Mouse (Mus musculus) kidney, embryonic 14.5 days (tissue): ENCODE data around the gene Neu3. TPM values are rescaled to one million over a fixed set of nuclear protein-coding genes. Genes with fewer than 3 reads are reported as not detected.

ENCODE experiments used
- ATAC-seq: fragments of 200-750 bp; cut with Nextera tagmentation; 2 replicates; pipeline ENCODE4 v1.8.0; 2017; ENCODE audit warnings: moderate number of reproducible peaks, mild to moderate bottlenecking, moderate TSS enrichment, moderate library complexity; ENCODE audit not compliant: low FRiP score, low TSS enrichment
- H3K27ac ChIP-seq: fragments of 300-500 bp; sonication (generic); 2 replicates; pipeline ENCODE4 v1.5.1; 2014; ENCODE audit warnings: low read depth, mild to moderate bottlenecking, low read length, moderate library complexity, mixed read lengths
- H3K27me3 ChIP-seq: fragments of 300-500 bp; sonication (generic); 2 replicates; pipeline ENCODE4 v1.6.1; 2014; ENCODE audit warnings: mild to moderate bottlenecking, low read length; ENCODE audit not compliant: control insufficient read depth, insufficient read depth
- H3K36me3 ChIP-seq: fragments of 300-500 bp; sonication (generic); 2 replicates; pipeline ENCODE4 v1.6.1; 2014; ENCODE audit warnings: low read length, mixed read lengths; ENCODE audit not compliant: control insufficient read depth, insufficient read depth
- H3K4me1 ChIP-seq: fragments of 300-500 bp; sonication (generic); 2 replicates; pipeline ENCODE4 v1.6.1; 2014; ENCODE audit warnings: low read length, mixed read lengths; ENCODE audit not compliant: control insufficient read depth, insufficient read depth
- H3K4me2 ChIP-seq: fragments of 300-500 bp; sonication (generic); replicated peaks from 2 replicates; pipeline ENCODE4 v1.6.1; 2014; ENCODE audit warnings: low read depth, mild to moderate bottlenecking, low read length
- H3K4me3 ChIP-seq: fragments of 300-500 bp; sonication (generic); 2 replicates; pipeline ENCODE4 v1.5.1; 2014; ENCODE audit warnings: mild to moderate bottlenecking, low read length
- H3K9ac ChIP-seq: fragments of 300-500 bp; sonication (generic); 2 replicates; pipeline ENCODE4 v1.6.1; 2014; ENCODE audit warnings: low read depth, mild to moderate bottlenecking, low read length, moderate library complexity
- H3K9me3 ChIP-seq: fragments of 300-500 bp; sonication (generic); 2 replicates; pipeline ENCODE4 v1.6.1; 2016; ENCODE audit warnings: low read length; ENCODE audit not compliant: control insufficient read depth
- WGBS: fragments of 180-500 bp; shearing (Covaris S2); extraction: QIAGEN DNeasy Blood & Tissue Kit; methylation state at CpG from one replicate; pipeline ENCODE4 v1.1.7; 2014; 5-methylcytosine and 5-hydroxymethylcytosine counted together
- polyA plus RNA-seq: library from polyadenylated mRNA; unstranded; fragments of >200 nt; fragmentation: Nextera tagmentation; extraction: Ambion mirVana; gene quantifications from 2 replicates; pipeline ENCODE4 v1.2.1, GENCODE M21; 2014

The Neu3 gene
- 2.2 and 4.1 TPM in 2 replicates for polyA plus RNA-seq

- no peaks in the 10 kb centered on the region for H3K36me3 ChIP-seq
- H3K9me3 ChIP-seq, result no peaks in the 10 kb centered on the region
- peak within 1 kb of the TSS; percentile 78; the same call in 1 of the 2 replicates for H3K27ac ChIP-seq
- peak within 1 kb of the TSS; percentile 59; the same call in 1 of the 2 replicates for H3K9ac ChIP-seq
- peak within 1 kb of the TSS; percentile 49 for H3K4me2 ChIP-seq
- WGBS, result under 1% methylated on average over 26 of the region's 26 CpGs
- H3K4me1 ChIP-seq, result peaks cover 4% of the 10 kb centered on the region; the same call in 1 of the 2 replicates
- no peaks in the 10 kb centered on the region for H3K27me3 ChIP-seq
- peak; percentile 99 for ATAC-seq
- peak within 1 kb of the TSS; percentile 55 for H3K4me3 ChIP-seq
Measured at GRCm38 (mm10) chr7:99828083-99828570, at the start of gene Neu3. Gene Neu3 (minus strand): TSS chr7:99828417.

GRCm38 (mm10) chr7:99876345-99876744 lies 48.1 kb upstream of the Neu3 start:
- Histone ChIP-seq H3K9me3 (no peaks in the 10 kb centered on the region), H3K4me1 (no peaks in the 10 kb centered on the region), H3K27me3 (no peaks in the 10 kb centered on the region), H3K4me3 (no peak overlapping the region), H3K27ac (no peak overlapping the region), H3K9ac (no peak overlapping the region), H3K4me2 (no peak overlapping the region), H3K36me3 (no peaks in the 10 kb centered on the region)
- no peak for ATAC-seq
- 3% methylated on average over 3 of the region's 3 CpGs for WGBS

GRCm38 (mm10) chr7:99875891-99876290 lies 47.7 kb upstream of the Neu3 start:
- ATAC-seq, result no peak
- 50% methylated on average over 5 of the region's 5 CpGs for WGBS

DNA sequence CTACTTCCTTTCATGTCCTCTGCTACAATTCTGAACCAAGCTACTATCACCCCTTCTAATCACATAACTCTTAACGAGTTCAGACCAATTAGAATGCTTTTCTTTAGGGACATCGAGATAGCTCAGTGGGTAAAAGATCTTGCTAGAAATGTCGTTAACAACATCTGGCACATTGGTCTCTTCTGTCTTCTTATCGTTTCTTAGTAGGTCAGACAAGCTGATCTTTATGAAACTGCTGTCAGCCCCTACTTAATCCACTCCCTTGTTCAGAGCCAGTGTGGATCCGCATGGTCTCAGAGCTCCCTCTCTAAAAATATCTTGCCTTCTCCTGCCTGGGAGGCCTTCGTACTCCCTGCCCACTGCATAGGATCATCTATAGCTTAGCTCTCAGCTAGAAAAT lies 45.7 kb upstream of the Neu3 start:
- Histone ChIP-seq H3K27me3 (no peaks in the 10 kb centered on the region), H3K27ac (no peak overlapping the region), H3K36me3 (no peaks in the 10 kb centered on the region), H3K4me2 (no peak overlapping the region), H3K9ac (no peak overlapping the region), H3K4me1 (no peaks in the 10 kb centered on the region), H3K9me3 (no peaks in the 10 kb centered on the region), H3K4me3 (no peak overlapping the region)
- 71% methylated on average over 6 of the region's 6 CpGs for WGBS
- ATAC-seq, result no peak

More at GRCm38 (mm10) chr7:99875891-99876290, 47.7 kb upstream of the Neu3 start:
- H3K27me3 ChIP-seq, result no peaks in the 10 kb centered on the region
- H3K36me3 ChIP-seq, result no peaks in the 10 kb centered on the region
- no peak overlapping the region for H3K4me3 ChIP-seq
- no peak overlapping the region for H3K9ac ChIP-seq
- no peak overlapping the region for H3K27ac ChIP-seq
- no peak overlapping the region for H3K4me2 ChIP-seq
- H3K9me3 ChIP-seq, result no peaks in the 10 kb centered on the region
- no peaks in the 10 kb centered on the region for H3K4me1 ChIP-seq

GRCm38 (mm10) chr7:99869296-99869695 lies 41.1 kb upstream of the Neu3 start:
- H3K27ac ChIP-seq, result no peak overlapping the region
- H3K4me1 ChIP-seq, result no peaks in the 10 kb centered on the region
- H3K36me3 ChIP-seq, result no peaks in the 10 kb centered on the region
- no peaks in the 10 kb centered on the region for H3K27me3 ChIP-seq
- no peak overlapping the region for H3K4me2 ChIP-seq
- H3K4me3 ChIP-seq, result no peak overlapping the region
- no peaks in the 10 kb centered on the region for H3K9me3 ChIP-seq
- WGBS, result 71% methylated on average over 4 of the region's 4 CpGs
- no peak overlapping the region for H3K9ac ChIP-seq
- ATAC-seq, result no peak

- 53% methylated on average over 3 of the region's 3 CpGs for WGBS
- no peak overlapping the region for H3K4me2 ChIP-seq
- H3K4me1 ChIP-seq, result no peaks in the 10 kb centered on the region
- no peaks in the 10 kb centered on the region for H3K36me3 ChIP-seq
- ATAC-seq, result no peak
- no peak overlapping the region for H3K4me3 ChIP-seq
- no peak overlapping the region for H3K27ac ChIP-seq
- no peaks in the 10 kb centered on the region for H3K27me3 ChIP-seq
- H3K9me3 ChIP-seq, result no peaks in the 10 kb centered on the region
- no peak overlapping the region for H3K9ac ChIP-seq
Measured at GRCm38 (mm10) chr7:99865219-99865618, 37.0 kb upstream of the Neu3 start.

GRCm38 (mm10) chr7:99864241-99865028 lies 36.2 kb upstream of the Neu3 start:
- H3K9me3 ChIP-seq, result no peaks in the 10 kb centered on the region
- H3K4me2 ChIP-seq, result no peak overlapping the region
- H3K36me3 ChIP-seq, result no peaks in the 10 kb centered on the region
- ATAC-seq, result no peak
- no peak overlapping the region for H3K9ac ChIP-seq
- no peaks in the 10 kb centered on the region for H3K4me1 ChIP-seq
- H3K27ac ChIP-seq, result no peak overlapping the region
- no peak overlapping the region for H3K4me3 ChIP-seq
- WGBS, result 79% methylated on average over 11 of the region's 11 CpGs
- no peaks in the 10 kb centered on the region for H3K27me3 ChIP-seq

GRCm38 (mm10) chr7:99863362-99863761 lies 35.1 kb upstream of the Neu3 start, which contains the start of gene Spcs2:
Gene Spcs2 (minus strand): TSS chr7:99863462.
- 41% methylated on average over 7 of the region's 7 CpGs for WGBS
- Histone ChIP-seq H3K27ac (no peak within 1 kb of the TSS), H3K9ac (no peak within 1 kb of the TSS), H3K4me1 (no peaks in the 10 kb centered on the region), H3K4me3 (no peak within 1 kb of the TSS), H3K36me3 (no peaks in the 10 kb centered on the region), H3K27me3 (no peaks in the 10 kb centered on the region), H3K4me2 (no peak within 1 kb of the TSS), H3K9me3 (no peaks in the 10 kb centered on the region)
- no peak for ATAC-seq
